Mouse (Mus musculus): ENCODE results near the gene Slu7.

The Slu7 gene

DNA sequence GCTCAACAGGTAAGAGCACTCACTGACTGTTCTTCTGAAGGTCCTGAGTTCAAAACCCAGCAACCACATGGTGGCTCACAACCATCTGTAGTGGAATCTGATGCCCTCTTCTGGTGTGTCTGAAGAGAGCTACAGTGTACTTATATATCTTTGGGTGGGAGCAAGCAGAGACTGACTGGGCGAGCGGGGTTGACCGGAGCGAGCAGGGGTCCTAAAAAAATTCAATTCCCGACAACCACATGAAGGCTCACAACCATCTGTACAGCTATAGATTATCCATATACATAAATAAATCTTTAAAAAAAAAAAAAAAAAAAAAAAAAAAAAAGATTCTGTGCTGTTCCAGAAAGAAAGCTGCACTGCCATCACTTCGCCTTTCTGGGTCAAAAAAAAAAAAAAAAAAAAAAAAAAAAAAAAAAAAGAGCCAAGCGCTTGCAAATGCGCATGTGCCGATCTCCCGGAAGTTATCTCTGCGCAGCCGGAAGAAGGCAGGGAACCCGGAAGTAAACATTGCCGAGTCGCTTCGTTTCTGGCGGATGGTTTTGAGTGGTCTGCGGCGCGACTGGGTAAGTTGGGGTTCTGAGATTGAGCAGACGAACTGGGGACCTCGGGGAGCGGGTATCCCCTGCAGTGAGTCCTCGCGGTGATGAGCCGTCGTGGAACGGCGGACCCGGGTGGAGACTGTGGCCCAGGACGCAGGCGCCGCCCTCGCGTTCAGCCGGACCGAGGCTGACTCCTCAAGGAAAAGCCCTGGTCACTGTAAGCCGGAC is at the start of gene Slu7:
Gene Slu7 (plus strand): TSS at position 491 of the 770 bp plus-strand sequence.
- peak; percentile 42 to 63 for DNase-seq

GRCm38 (mm10) chr11:43385055-43385649 is 48.4 kb upstream of the Slu7 start:
- peak; percentile 18 to 33 for DNase-seq

DNA sequence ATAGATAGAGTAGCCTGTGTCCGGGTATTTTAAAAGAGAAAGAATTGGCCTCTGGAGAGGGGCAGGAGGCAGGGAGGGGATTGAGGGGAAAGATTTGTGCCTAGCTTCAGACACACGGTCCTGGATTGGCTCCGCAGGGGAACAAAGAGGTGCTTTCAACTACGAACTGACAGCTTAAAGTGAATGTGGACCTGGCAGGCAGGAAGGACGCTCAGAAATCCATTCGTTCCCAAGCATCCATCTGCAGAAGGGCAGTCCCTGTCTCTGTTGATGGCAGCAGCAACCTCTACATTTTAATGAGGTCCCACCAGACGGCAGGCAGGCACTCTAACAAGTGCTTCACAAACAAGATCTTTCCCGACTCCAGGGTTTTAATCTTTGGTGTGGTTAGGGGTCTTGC is 47.8 kb upstream of the Slu7 start:
- DNase-seq, result no peak

DNA sequence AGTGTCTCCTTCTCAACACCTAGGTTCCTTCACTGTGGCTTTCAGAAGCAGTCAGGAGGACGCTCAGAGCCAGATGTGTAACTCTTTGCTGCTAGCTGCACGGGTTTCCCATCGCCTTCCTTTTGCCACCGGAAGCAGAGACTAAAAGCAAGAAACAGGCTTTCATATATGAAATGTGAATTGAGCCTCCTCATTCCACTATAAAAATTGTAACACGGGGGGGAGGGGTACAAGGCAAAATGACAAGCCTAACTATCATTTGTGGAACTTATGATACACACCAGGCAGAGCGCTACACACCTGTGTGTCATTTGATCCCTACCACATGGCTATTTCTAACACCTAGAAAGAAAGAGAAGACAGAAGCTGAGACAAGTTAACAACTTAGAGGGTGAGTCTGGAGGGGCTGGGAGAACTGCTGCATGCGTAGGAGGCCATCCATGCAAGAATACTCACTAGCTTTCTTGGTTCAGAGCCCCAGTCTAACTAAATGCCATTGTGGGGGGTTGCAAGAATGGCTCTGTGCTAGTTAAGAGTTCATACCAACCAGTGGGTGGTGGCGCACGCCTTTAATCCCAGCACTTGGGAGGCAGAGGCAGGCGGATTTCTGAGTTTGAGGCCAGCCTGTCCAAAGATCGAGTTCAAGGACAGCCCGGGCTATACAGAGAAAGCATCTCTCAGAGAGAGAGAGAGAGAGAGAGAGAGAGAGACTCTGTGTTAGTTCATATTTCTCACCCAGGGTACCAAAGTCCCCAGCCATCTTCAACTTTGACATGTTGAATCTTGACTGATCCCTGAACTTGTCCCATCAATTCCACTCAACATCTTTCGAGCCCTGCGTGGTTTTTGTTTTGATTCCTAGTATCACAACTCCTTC is 46.3 kb upstream of the Slu7 start:
- no peak for DNase-seq

- peak in 1 of 2 experiments; percentile 15 for DNase-seq
Observed at GRCm38 (mm10) chr11:43388122-43389097, 45.1 kb upstream of the Slu7 start.

DNA sequence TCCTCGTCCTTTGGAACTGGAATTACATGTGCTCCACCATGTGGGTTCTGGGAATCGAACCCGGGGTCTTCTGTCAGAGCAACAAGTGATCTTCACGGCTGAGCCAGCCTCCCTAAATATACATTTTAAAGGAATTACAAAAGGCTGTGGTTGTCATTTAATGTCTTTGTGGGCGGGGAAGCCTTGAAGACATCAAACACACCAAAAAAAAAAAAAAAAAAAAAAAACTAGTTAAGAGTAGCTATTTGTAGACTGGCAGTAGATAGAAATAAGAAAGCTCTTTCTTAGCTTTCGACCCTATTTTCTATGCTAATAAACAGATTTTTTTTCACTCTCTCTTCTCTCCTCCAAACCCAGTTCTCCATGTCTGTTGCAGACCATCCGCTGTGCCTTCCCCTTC is 44.4 kb upstream of the Slu7 start:
- DNase-seq, result no peak

DNA sequence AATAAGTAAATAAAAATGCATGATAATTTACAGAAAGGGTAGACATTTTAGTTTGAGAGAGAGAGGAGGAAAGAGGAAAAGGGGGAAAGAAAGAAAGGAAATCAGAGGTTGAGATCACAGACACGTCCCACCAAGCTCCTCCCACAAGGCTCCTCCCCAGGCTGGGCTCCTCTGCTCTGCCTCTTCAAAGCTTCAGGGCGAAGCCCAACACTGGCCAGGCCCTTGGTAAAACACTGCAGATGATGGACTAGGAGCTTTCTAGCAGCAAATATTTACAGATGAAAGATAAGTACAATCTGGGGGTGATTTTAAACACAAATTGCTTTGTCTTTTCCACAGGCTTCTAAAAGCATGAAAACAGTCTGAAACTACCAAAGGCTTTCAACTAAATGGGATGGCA is 40.8 kb upstream of the Slu7 start:
- no peak for DNase-seq

GRCm38 (mm10) chr11:43393325-43393724 is 40.2 kb upstream of the Slu7 start:
- no peak for DNase-seq

DNA sequence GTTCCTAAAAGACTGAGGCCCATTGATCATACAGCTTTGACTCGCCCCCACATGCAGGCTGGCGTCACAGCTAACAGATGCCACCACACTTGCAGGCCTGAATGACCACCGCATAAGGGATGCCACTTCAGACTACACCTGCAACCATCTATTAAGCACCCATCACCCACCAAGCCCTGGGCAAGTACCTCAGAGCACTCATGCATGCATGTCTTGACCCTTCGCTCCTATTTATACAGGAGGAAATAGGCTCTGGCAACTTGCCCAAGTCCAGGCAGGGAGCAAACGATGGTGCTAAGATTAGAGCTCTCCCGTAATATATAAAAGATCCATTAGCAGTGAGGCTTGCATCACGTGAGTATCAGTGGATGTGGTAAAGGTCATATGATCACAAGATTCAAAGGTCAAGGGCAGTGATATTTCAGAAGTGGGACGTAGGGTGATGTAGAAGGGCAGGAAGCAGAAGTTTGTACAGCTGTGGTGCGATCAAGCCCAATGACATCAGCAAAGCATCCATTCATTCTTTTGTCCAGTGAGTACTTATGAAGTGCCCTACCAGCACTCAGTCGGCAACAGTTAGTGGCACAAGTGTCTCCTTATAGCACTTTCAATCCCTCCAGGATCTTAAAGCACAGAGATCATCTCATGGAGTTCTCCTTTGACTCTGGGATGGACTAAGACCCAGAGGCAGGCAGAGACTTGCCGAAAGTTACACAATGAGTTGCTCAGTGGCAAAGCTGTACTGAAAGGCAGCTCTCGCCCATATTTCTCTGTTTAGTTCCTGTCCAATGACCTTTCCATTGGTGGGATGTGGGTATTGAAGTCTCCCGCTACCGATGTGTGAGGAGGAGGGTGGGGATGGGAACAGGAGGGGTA is 38.2 kb upstream of the Slu7 start:
- DNase-seq, result no peak

DNA sequence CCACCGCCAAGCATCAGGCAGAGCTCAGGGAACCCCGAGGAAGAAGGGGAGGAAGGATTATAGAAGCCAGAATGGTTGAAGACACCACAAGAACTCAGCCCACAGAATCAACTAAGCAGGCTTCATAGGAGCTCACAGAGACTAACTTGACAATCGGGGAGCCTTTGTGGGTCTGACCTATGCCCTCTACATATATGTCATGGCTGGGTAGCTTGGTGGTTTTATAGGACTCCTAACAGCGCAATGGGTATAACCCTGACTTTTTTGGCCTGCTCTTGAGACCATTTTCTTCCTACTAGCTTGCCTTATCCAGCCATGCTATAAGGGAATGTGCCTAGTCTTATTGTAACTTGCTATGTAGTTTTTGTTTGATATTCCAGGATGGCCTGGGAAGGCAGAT is 37.3 kb upstream of the Slu7 start:
- no peak for DNase-seq

DNA sequence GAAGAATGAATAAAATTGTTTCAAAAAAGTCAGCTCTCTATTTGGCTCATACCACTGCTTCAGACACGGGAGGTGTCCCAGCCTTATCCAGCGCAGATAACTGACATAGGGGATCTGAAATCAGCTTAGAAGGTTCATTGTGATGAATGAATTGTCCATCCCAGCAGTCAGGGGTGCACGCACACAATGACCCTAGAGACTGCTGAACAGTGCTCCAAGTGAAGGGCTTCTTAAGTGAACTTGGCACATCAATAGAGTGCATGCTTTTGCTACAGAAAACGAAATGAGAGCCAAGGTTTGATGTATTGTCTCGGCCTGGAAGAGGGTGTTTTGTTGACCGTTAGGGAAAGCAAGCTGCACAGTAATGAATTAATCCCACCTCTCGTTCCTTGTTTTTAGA is 36.9 kb upstream of the Slu7 start:
- DNase-seq, result no peak

DNA sequence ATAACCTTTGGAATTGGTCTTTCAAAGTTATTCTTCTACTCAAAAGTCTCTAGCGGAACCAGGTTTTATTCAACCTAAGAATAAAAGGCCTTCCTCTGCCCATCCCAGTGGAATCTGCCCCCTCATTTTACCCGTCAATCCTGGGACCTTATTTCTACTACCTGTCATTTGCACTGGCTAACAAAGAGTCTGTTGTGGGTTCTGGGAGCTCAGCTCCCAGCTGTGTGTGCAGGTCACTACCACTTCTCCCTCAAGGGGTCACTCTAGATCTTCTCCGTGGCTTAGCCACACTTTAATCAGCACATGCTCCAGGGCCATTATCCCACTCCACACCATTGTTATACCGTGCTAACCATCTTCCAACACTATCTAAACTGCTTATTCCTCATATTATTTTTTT is 34.2 kb upstream of the Slu7 start:
- no peak for DNase-seq

DNA sequence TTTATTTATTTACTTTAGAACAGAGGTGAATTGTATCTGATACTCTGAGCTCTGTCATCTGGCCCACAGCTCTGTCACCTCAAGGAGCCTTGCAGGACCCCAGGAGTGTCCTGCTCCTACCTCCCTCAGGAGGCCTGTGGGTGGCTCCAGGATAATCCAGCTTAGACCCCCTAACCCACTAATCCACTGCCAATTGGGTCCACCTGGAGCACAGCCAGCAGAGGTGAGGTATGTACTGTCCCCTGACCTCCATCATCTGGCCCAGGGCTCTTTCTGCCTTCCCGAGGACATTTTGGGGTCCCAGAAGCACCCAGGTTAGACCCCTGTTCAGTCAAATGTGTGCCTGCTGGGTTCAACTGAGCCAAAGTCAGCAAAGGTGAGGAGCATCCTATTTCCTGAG is 33.4 kb upstream of the Slu7 start:
- no peak for DNase-seq

GRCm38 (mm10) chr11:43404150-43404807 is 29.3 kb upstream of the Slu7 start:
- DNase-seq, result no peak

DNA sequence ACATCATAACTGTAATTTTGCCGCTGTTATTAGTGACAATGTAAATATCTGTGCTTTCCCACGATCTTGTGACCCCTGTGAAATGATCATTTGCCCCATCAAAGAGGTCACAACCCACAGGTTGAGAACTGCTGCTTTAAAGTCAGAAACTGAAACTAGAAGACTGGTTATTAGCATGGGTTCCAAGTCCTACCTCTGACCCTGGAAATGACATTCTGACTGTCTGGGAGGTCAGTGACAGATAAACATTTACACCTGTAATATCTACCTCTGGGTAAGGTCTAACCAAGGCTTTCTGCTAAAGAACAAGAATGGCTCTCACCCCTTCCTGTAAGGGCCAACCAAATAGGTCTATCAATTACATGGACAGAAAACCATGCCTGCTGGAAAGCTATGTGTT is 24.7 kb upstream of the Slu7 start:
- DNase-seq, result no peak

GRCm38 (mm10) chr11:43410291-43410690 is 23.3 kb upstream of the Slu7 start:
- no peak for DNase-seq

GRCm38 (mm10) chr11:43411413-43411812 is 22.1 kb upstream of the Slu7 start:
- peak; percentile 24 to 39 for DNase-seq

DNA sequence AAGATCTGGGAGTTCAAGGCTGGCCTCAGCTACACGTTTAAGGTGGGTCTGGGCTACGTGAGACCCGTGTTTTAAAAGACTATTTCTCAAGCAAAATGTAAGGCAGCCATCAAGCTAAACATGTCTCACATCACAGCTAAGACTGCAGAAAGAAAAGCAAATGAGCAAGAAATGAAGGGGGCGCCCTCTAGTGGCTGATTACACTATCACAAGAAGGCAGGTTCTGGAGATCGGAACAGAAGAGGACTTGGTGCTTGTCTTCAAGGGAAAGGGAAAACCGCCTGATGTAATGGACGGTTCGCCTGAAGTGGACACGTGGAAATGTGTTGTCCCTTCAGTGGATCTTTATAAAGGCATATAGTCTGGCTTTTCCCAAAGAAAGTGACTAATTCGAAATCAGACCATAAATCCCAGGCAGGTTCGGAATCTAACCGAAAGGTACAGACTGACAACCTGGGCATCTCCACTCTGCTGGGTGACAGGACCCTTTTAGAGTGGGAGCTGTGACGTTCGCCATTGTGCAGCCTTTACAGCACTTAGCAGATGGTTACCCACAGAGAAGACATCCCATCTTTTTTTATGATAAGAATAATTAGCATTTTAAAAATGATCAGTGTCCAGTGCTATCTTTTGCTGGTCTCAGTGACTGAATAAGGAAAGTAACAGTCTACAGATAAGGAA is 20.6 kb upstream of the Slu7 start:
- no peak for DNase-seq

GRCm38 (mm10) chr11:43417201-43417600 is 16.3 kb upstream of the Slu7 start:
- DNase-seq, result no peak

DNA sequence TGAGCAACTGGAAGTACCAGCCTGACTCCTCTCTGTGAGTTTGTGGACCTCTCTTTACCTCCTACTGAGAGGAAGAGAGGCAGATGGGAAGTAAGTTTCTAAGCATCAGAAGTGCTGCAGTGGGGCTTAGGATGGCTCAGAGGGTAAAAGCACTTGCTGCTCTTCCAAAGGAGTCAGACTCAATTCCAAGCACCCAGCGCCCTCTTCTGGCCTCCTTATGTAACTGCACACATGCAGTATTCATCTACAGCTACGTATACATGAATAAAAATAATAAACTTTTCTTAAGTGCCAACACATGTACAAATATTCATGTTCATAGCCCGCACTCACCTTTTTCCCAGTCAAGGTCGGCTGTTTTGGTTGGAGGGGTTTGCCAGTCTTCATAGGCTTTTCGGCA is 9.2 kb upstream of the Slu7 start:
- no peak for DNase-seq

Data from thymus, adult 18-20 months (tissue).